Mouse (Mus musculus) hindbrain, embryonic 11.5 days (tissue): ENCODE results near the gene Fam214a. TPM values are rescaled to one million over a fixed set of nuclear protein-coding genes. Genes with fewer than 3 reads are reported as not detected.

Experiments
- ATAC-seq: fragments of 200-750 bp; cut with Nextera tagmentation; 2 replicates; pipeline ENCODE4 v1.8.0; 2017; ENCODE audit warnings: mild to moderate bottlenecking, moderate TSS enrichment, moderate library complexity; ENCODE audit not compliant: low FRiP score
- DNase-seq: peaks from one replicate; pipeline ENCODE4 v3.0.0-alpha.2; 2015; ENCODE audit warnings: low spot score
- H3K27ac ChIP-seq: fragments of 300-500 bp; sonication (generic); 2 replicates; pipeline ENCODE4 v1.5.1; 2014; ENCODE audit warnings: mild to moderate bottlenecking, low read depth, low read length
- H3K27me3 ChIP-seq: fragments of 300-500 bp; sonication (generic); 2 replicates; pipeline ENCODE4 v1.6.1; 2014; ENCODE audit warnings: mild to moderate bottlenecking, low read length, moderate library complexity, mixed read lengths; ENCODE audit not compliant: control insufficient read depth, insufficient read depth
- H3K36me3 ChIP-seq: fragments of 300-500 bp; sonication (generic); 2 replicates; pipeline ENCODE4 v1.6.1; 2014; ENCODE audit warnings: mild to moderate bottlenecking, low read length, moderate library complexity, mixed read lengths; ENCODE audit not compliant: control insufficient read depth, insufficient read depth
- H3K4me1 ChIP-seq: fragments of 300-500 bp; sonication (generic); replicated peaks from 2 replicates; pipeline ENCODE4 v1.6.1; 2014; ENCODE audit warnings: low read length, mixed read lengths; ENCODE audit not compliant: control insufficient read depth, insufficient read depth
- H3K4me2 ChIP-seq: fragments of 300-500 bp; sonication (generic); replicated peaks from 2 replicates; pipeline ENCODE4 v1.6.1; 2014; ENCODE audit warnings: mild to moderate bottlenecking, low read depth, low read length
- H3K4me3 ChIP-seq: fragments of 300-500 bp; sonication (generic); 2 replicates; pipeline ENCODE4 v1.5.1; 2014; ENCODE audit warnings: low read depth, low read length
- H3K9ac ChIP-seq: fragments of 300-500 bp; sonication (generic); 2 replicates; pipeline ENCODE4 v1.6.1; 2014; ENCODE audit warnings: low read depth, low read length
- H3K9me3 ChIP-seq: fragments of 300-500 bp; sonication (generic); 2 replicates; pipeline ENCODE4 v1.6.1; 2016; ENCODE audit warnings: low read length; ENCODE audit not compliant: control insufficient read depth
- WGBS: fragments of 180-500 bp; shearing (Covaris S2); extraction: QIAGEN DNeasy Blood & Tissue Kit; methylation state at CpG from one replicate; pipeline ENCODE4 v1.1.7; 2014; 5-methylcytosine and 5-hydroxymethylcytosine counted together
- polyA plus RNA-seq: library from polyadenylated mRNA; unstranded; fragments of >200 nt; fragmentation: Nextera tagmentation; extraction: Ambion mirVana; gene quantifications from 2 replicates; pipeline ENCODE4 v1.2.1, GENCODE M21; 2014

Fam214a gene
- 17.9 and 18.7 TPM in 2 replicates for polyA plus RNA-seq

DNA sequence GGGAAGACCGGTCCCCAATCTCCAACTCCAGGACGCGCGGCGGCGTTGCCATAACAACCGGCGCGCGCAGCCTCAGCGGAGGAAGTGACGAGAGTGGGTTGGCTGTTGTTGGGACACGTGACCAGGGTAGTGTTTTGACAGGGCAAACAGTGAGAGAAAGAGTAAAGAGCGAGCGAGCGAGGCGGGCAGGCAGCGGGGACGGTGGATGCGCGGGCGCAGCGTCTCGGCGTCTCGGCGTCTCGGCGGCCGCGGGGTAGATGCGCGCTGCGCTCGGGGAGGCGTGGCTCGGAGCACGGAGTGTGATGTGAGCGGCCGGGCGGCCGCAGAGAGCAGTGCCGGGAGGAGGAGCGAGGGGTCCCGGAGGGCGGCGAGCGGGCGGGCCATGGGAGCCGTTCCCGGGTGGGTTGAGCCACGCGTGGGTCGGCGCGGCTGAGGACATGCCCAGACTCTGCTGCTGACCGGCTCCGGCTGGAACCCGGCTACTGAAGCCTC, at the start of gene Fam214a:
Gene Fam214a (plus strand): TSS at position 129 of the 492 bp plus-strand sequence.
- peak within 1 kb of the TSS; percentile 93 for H3K27ac ChIP-seq
- H3K27me3 ChIP-seq: no peaks in the 10 kb centered on the region
- no peaks in the 10 kb centered on the region for H3K9me3 ChIP-seq
- peak within 1 kb of the TSS; percentile 87 for H3K9ac ChIP-seq
- H3K4me1 ChIP-seq: peaks cover 6% of the 10 kb centered on the region; the same call in 1 of the 2 replicates
- DNase-seq (peak; percentile 94), ATAC-seq (peak; percentile 98)
- H3K36me3 ChIP-seq: no peaks in the 10 kb centered on the region
- under 1% methylated on average over 51 of the region's 59 CpGs for WGBS
- peak within 1 kb of the TSS; percentile 89 for H3K4me2 ChIP-seq
- peak within 1 kb of the TSS; percentile 88 for H3K4me3 ChIP-seq

DNA sequence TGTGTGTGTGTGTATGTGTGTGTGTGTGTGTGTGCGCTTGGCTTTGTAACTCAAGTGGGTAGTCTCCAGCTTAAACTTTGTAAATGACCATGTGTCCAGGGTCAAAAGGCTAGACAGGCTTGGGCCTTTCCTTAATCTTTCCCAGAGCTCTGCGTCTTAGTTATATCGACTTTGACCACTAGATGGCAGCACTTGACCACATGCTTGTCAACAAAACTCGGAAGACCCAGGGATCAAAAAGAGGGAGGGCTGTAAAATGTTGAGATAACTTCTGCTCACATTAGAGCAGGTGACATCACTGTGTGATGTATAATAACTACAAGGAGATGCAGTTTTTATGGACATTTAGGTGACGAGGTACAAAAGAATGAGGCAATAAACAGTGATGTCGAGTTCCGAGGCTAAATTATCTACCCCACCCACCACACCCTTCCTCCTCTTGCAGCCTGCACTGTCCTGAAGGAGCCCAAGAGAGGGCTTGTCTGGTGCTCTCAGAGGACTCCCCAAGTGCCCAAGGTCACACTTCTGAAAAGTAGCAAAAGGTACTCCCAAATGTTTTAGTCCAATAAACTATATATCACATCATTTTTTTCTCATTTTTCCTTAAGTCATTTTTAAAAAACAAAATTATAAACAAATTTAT, 47.7 kb upstream of the Fam214a start:
- no peak overlapping the region for H3K4me2 ChIP-seq
- DNase-seq (peak; percentile 89), ATAC-seq (peak; percentile 56)
- H3K4me1 ChIP-seq: no peaks in the 10 kb centered on the region
- no peak overlapping the region for H3K4me3 ChIP-seq
- H3K9me3 ChIP-seq: no peaks in the 10 kb centered on the region
- no peak overlapping the region for H3K9ac ChIP-seq
- H3K27ac ChIP-seq: no peak overlapping the region
- no peaks in the 10 kb centered on the region for H3K36me3 ChIP-seq
- H3K27me3 ChIP-seq: no peaks in the 10 kb centered on the region
- 14% methylated on average over 7 of the region's 7 CpGs for WGBS

DNA sequence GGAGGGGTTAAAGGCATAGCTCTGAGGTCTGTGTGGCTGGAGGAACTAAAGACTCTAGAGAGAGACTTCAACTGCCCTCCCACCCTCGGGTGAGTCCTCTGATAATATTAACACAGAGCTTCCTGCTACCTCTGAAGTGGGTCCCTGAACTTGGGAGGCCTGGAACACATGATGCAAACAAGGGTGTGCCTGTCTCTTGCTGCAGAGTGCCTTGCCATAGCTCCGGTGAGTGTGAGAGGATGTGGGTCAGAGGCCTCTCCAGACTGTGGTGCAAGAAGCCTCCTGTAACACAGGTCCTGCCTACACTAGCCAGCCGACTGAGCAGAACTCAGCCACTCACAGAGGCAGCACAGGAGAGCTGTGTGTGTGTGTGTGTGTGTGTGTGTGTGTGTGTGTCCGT, 45.7 kb upstream of the Fam214a start:
- H3K4me1 ChIP-seq: no peaks in the 10 kb centered on the region
- DNase-seq (no peak), ATAC-seq (no peak)
- no peak overlapping the region for H3K27ac ChIP-seq
- H3K27me3 ChIP-seq: no peaks in the 10 kb centered on the region
- no peak overlapping the region for H3K4me2 ChIP-seq
- H3K36me3 ChIP-seq: no peaks in the 10 kb centered on the region
- no peaks in the 10 kb centered on the region for H3K9me3 ChIP-seq
- WGBS: 57% methylated on average over 4 of the region's 4 CpGs
- H3K9ac ChIP-seq: no peak overlapping the region
- no peak overlapping the region for H3K4me3 ChIP-seq

GRCm38 (mm10) chr9:74909245-74909644, 43.4 kb upstream of the Fam214a start:
- no peak for DNase-seq
- no peak for ATAC-seq
- no peaks in the 10 kb centered on the region for H3K27me3 ChIP-seq
- H3K36me3 ChIP-seq: no peaks in the 10 kb centered on the region
- no peaks in the 10 kb centered on the region for H3K4me1 ChIP-seq
- H3K27ac ChIP-seq: no peak overlapping the region
- H3K9ac ChIP-seq: no peak overlapping the region
- no peak overlapping the region for H3K4me2 ChIP-seq
- 82% methylated on average over 15 of the region's 15 CpGs for WGBS
- no peak overlapping the region for H3K4me3 ChIP-seq
- no peaks in the 10 kb centered on the region for H3K9me3 ChIP-seq

DNA sequence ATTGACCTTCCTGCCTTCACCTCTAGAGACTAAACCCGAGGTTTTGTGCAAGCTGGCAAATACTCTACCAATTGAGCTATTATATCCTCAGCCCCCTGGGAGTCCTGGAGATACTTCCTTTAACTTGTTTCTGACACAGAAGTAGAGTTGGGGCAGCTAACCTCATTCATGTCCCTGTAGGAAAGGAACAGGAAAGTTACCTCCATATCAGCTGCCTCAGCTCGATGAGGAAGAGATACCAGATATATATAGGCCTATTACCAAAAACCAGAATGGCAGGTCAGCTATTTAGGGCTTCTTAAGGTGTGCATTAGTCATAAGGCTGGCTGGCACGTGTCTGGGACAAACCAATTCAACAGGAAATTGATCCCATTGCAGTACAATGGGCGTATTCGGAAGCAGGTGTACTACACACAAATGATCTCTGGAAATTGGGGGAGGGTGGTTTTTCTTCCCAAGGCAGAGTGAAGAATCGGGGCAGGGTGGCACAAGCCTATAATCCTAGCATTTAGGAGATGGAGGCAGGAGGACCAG, 42.4 kb upstream of the Fam214a start:
- Histone ChIP-seq H3K36me3 (no peaks in the 10 kb centered on the region), H3K9me3 (no peaks in the 10 kb centered on the region), H3K4me3 (no peak overlapping the region), H3K9ac (no peak overlapping the region), H3K27ac (no peak overlapping the region), H3K27me3 (no peaks in the 10 kb centered on the region), H3K4me1 (no peaks in the 10 kb centered on the region), H3K4me2 (no peak overlapping the region)
- ATAC-seq (no peak), DNase-seq (no peak)
- WGBS: 87% methylated on average over 6 of the region's 6 CpGs

GRCm38 (mm10) chr9:74911430-74911829, 41.3 kb upstream of the Fam214a start:
- Histone ChIP-seq H3K9me3 (no peaks in the 10 kb centered on the region), H3K4me2 (no peak overlapping the region), H3K27ac (no peak overlapping the region), H3K9ac (no peak overlapping the region), H3K27me3 (no peaks in the 10 kb centered on the region), H3K4me1 (no peaks in the 10 kb centered on the region), H3K4me3 (no peak overlapping the region), H3K36me3 (no peaks in the 10 kb centered on the region)
- WGBS: 84% methylated on average over 4 of the region's 4 CpGs
- DNase-seq: no peak
- no peak for ATAC-seq

GRCm38 (mm10) chr9:74911919-74912318, 40.8 kb upstream of the Fam214a start:
- 64% methylated on average over 2 of the region's 2 CpGs for WGBS
- no peak overlapping the region for H3K27ac ChIP-seq
- H3K9me3 ChIP-seq: no peaks in the 10 kb centered on the region
- H3K36me3 ChIP-seq: no peaks in the 10 kb centered on the region
- DNase-seq (no peak), ATAC-seq (no peak)
- H3K9ac ChIP-seq: no peak overlapping the region
- H3K27me3 ChIP-seq: no peaks in the 10 kb centered on the region
- no peaks in the 10 kb centered on the region for H3K4me1 ChIP-seq
- no peak overlapping the region for H3K4me3 ChIP-seq
- H3K4me2 ChIP-seq: no peak overlapping the region

- Histone ChIP-seq H3K4me1 (no peaks in the 10 kb centered on the region), H3K9ac (no peak overlapping the region), H3K27me3 (no peaks in the 10 kb centered on the region), H3K4me2 (no peak overlapping the region), H3K27ac (no peak overlapping the region), H3K9me3 (no peaks in the 10 kb centered on the region), H3K36me3 (no peaks in the 10 kb centered on the region), H3K4me3 (no peak overlapping the region)
- no peak for ATAC-seq
- DNase-seq: no peak
- WGBS: 75% methylated on average over 19 of the region's 19 CpGs
Observed at GRCm38 (mm10) chr9:74912619-74913376, 39.9 kb upstream of the Fam214a start.
